Comparison of ENCODE assay signal across 8 mouse cellular contexts in the genomic region with DNA sequence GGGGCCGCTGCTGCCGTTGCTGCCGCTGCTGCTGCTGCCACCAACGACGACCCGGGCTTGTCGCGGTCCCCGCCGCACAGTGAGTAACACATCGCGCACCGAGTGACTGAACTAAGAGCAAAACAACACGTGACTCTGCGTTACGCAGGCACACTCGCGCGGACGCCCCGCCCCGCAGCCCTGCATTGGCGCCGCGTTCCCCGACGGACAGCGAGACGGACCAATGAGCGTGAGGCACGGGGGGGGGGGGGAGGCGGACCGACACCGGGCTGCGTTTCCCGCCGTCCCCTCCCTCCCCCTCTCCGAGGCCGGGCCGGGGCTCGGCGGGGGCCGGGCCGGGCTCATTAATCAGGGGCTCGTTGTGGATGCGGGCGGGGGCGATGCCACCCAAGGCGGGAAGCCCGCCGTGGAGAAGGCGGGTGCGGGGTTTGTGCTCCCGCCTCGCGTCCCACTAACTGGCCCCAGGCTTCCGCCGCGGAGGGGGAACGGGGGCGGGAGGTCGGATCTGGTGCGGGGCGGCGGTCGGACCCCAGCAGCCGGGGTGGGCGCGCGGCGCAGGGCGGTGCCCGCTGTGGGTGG. TPM values are rescaled to one million over a fixed set of nuclear protein-coding genes. Genes with fewer than 3 reads are reported as not detected.
DNase-seq lines count a peak whose midpoint lies in the region; ATAC-seq and TF ChIP-seq lines count a peak whose summit lies in the region.

No protein-coding gene starts in this region.

- H3K4me3 ChIP-seq in E14TG2a.4 (replicated peaks; ENCODE audit: low read length), result peak overlapping the region; percentile 90
- peak overlapping the region; percentile 78 for H3K4me3 ChIP-seq in forebrain, embryonic 11.5 days (ENCODE audit: low read depth, low read length)
- H3K4me3 ChIP-seq in heart, embryonic 16.5 days (ENCODE audit: low read length), result peak overlapping the region; percentile 80
- H3K4me3 ChIP-seq in liver, embryonic 13.5 days (replicated peaks), result peak overlapping the region; percentile 92
- H3K4me3 ChIP-seq in stomach, embryonic 15.5 days (replicated peaks), result peak overlapping the region; percentile 74

- H3K36me3 ChIP-seq in E14TG2a.4 (ENCODE audit: insufficient read depth, low read length), result peaks cover 12% of the 10 kb centered on the region; the same call in 1 of the 2 replicates
- H3K36me3 ChIP-seq in forebrain, embryonic 11.5 days (ENCODE audit: control insufficient read depth, insufficient read depth, low read length), result no peaks in the 10 kb centered on the region
- no peaks in the 10 kb centered on the region for H3K36me3 ChIP-seq in heart, embryonic 16.5 days (ENCODE audit: control insufficient read depth, insufficient read depth)
- peaks cover 26% of the 10 kb centered on the region for H3K36me3 ChIP-seq in liver, embryonic 13.5 days
- H3K36me3 ChIP-seq in stomach, embryonic 15.5 days, result no peaks in the 10 kb centered on the region

- no peaks in the 10 kb centered on the region for H3K9me3 ChIP-seq in E14TG2a.4 (ENCODE audit: low read length)
- no peaks in the 10 kb centered on the region for H3K9me3 ChIP-seq in forebrain, embryonic 11.5 days (ENCODE audit: control insufficient read depth, low read length)
- no peaks in the 10 kb centered on the region for H3K9me3 ChIP-seq in heart, embryonic 16.5 days (replicated peaks; ENCODE audit: control insufficient read depth, low read length)
- H3K9me3 ChIP-seq in liver, embryonic 13.5 days (replicated peaks), result no peaks in the 10 kb centered on the region
- no peaks in the 10 kb centered on the region for H3K9me3 ChIP-seq in stomach, embryonic 15.5 days

- peak overlapping the region; percentile 95 for H3K27ac ChIP-seq in forebrain, embryonic 11.5 days (ENCODE audit: low read depth, low read length)
- peak overlapping the region; percentile 99 for H3K27ac ChIP-seq in heart, embryonic 16.5 days (ENCODE audit: low read length)
- peak overlapping the region; percentile 97 for H3K27ac ChIP-seq in liver, embryonic 13.5 days
- H3K27ac ChIP-seq in stomach, embryonic 15.5 days, result peak overlapping the region; percentile 99

- ATAC-seq in forebrain, embryonic 11.5 days (replicated peaks; ENCODE audit: low FRiP score), result peak; percentile 90
- peak; percentile 85 for ATAC-seq in heart, embryonic 16.5 days (replicated peaks; ENCODE audit: extremely low read depth, insufficient read depth, low FRiP score)
- ATAC-seq in liver, embryonic 13.5 days (ENCODE audit: low read depth), result peak; percentile 83
- ATAC-seq in stomach, embryonic 15.5 days (ENCODE audit: insufficient read depth, low FRiP score, low read depth), result peak; percentile 87

- H3K9ac ChIP-seq in forebrain, embryonic 11.5 days (ENCODE audit: low read length), result peak overlapping the region; percentile 86
- H3K9ac ChIP-seq in heart, embryonic 16.5 days (ENCODE audit: low read length), result peak overlapping the region; percentile 96
- H3K9ac ChIP-seq in liver, embryonic 13.5 days, result peak overlapping the region; percentile 97
- H3K9ac ChIP-seq in stomach, embryonic 15.5 days, result peak overlapping the region; percentile 84

- H3K4me1 ChIP-seq in E14TG2a.4 (replicated peaks; ENCODE audit: low read depth, low read length), result peaks cover 56% of the 10 kb centered on the region
- H3K4me1 ChIP-seq in forebrain, embryonic 11.5 days (replicated peaks; ENCODE audit: control insufficient read depth, insufficient read depth, low read length), result peaks cover 27% of the 10 kb centered on the region
- peaks cover 40% of the 10 kb centered on the region for H3K4me1 ChIP-seq in heart, embryonic 16.5 days (ENCODE audit: control insufficient read depth, insufficient read depth, low read length)
- H3K4me1 ChIP-seq in liver, embryonic 13.5 days (replicated peaks), result peaks cover 53% of the 10 kb centered on the region
- H3K4me1 ChIP-seq in stomach, embryonic 15.5 days, result peaks cover 30% of the 10 kb centered on the region

- WGBS in forebrain, embryonic 11.5 days, result 0% methylated on average over 43 of the region's 73 CpGs
- under 1% methylated on average over 65 of the region's 73 CpGs for WGBS in heart, embryonic 16.5 days
- 0% methylated on average over 64 of the region's 73 CpGs for WGBS in liver, embryonic 13.5 days (ENCODE audit: insufficient replicate concordance)
- WGBS in stomach, embryonic 15.5 days, result under 1% methylated on average over 52 of the region's 73 CpGs

- H3K4me2 ChIP-seq in forebrain, embryonic 11.5 days (ENCODE audit: low read depth, low read length, severe bottlenecking), result peak overlapping the region; percentile 66
- peak overlapping the region; percentile 89 for H3K4me2 ChIP-seq in heart, embryonic 16.5 days (ENCODE audit: low read depth, low read length)
- peak overlapping the region; percentile 97 for H3K4me2 ChIP-seq in liver, embryonic 13.5 days
- peak overlapping the region; percentile 93 for H3K4me2 ChIP-seq in stomach, embryonic 15.5 days

- TF ChIP-seq CTCF in E14TG2a.4 (conservative IDR thresholded peaks at IDR 0.05; ENCODE audit: low read length), result no peak

- H3K27me3 ChIP-seq in E14TG2a.4 (ENCODE audit: insufficient read depth, low read length), result peaks cover 34% of the 10 kb centered on the region
- H3K27me3 ChIP-seq in forebrain, embryonic 11.5 days (ENCODE audit: control insufficient read depth, insufficient read depth, low read length), result no peaks in the 10 kb centered on the region; the same call in 1 of the 2 replicates
- H3K27me3 ChIP-seq in heart, embryonic 16.5 days (ENCODE audit: control insufficient read depth, insufficient read depth, low read length), result no peaks in the 10 kb centered on the region
- H3K27me3 ChIP-seq in liver, embryonic 13.5 days, result peaks cover 6% of the 10 kb centered on the region; the same call in 1 of the 2 replicates
- no peaks in the 10 kb centered on the region for H3K27me3 ChIP-seq in stomach, embryonic 15.5 days (replicated peaks)

- DNase-seq in c-Kit-positive CD71-positive TER-119-negative erythroid progenitor cells, embryonic 14.5 days (ENCODE audit: low read depth), result peak; percentile 92
- peak; percentile 99 for DNase-seq in forebrain, embryonic 11.5 days (ENCODE audit: low spot score)
- DNase-seq in kidney, postnatal 25 days, result peak; percentile 98
- DNase-seq in liver, embryonic 13.5 days, result peak; percentile 95
- DNase-seq in neural tube, embryonic 10.5 days (ENCODE audit: extremely low spot score, low spot score), result peak; percentile 97

RNA-seq across cellular contexts. Expression of a gene that starts 0.7 kb away (rescaled TPM):
- 6.6 and 7.7 TPM in 2 replicates for polyA plus RNA-seq in forebrain, embryonic 11.5 days (2014; fragmentation: Nextera tagmentation; extraction: Ambion mirVana)
- 2.3 and 2.9 TPM in 2 replicates for polyA plus RNA-seq in heart, embryonic 16.5 days (2015; fragmentation: Nextera tagmentation; extraction: Ambion mirVana)
- 2.9 and 3.4 TPM in 2 replicates for polyA plus RNA-seq in liver, embryonic 13.5 days (2015; fragmentation: Nextera tagmentation; extraction: Ambion mirVana)
- 7.1 and 7.2 TPM in 2 replicates for polyA plus RNA-seq in stomach, embryonic 15.5 days (2015; fragmentation: Nextera tagmentation; extraction: Ambion mirVana)

Comparison
In these comparisons a context has a peak if more than half of its experiments do, and no peak if none do; other contexts are left out.
1. Peak in every context shown above with its lines: DNase-seq, ATAC-seq, H3K4me3 ChIP-seq and H3K27ac ChIP-seq.